Mouse (Mus musculus): ENCODE measurements around the gene Zfp451. TPM values are rescaled to one million over a fixed set of nuclear protein-coding genes. Genes with fewer than 3 reads are reported as not detected.

Gene Zfp451
- polyA plus RNA-seq, 1 experiment from 2014 or later: 29.7 TPM

DNA sequence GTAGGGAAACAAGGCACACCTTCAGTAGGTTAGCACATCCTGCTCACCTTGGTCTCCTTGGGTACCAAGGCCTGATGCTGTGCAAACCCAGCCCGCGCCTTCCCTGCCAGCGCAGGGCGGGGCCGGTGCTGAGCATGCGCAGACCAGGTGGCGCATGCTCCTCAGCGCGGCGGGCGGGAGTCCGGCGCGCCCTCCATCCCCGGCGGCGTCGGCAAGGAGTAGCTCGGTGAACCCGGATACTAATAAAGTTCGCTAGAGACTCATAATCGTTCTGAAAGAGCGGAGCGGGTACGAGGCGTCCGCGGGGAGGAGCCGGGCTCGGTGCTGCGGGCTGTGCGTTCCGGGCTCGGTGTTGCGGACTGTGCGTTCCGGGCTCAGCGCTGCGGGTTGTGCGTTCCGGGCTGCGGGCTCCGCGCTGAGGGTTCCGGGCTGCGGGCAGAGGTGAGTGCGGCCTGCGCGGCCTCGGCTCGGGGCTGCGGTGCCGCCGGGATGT lies 94.6 kb downstream of the Zfp451 start, which contains the start of gene Rab23:
Gene Rab23 (plus strand): TSS at position 155 of the 493 bp plus-strand sequence.
- Histone ChIP-seq H3K4me1 (ENCODE audit: control insufficient read depth, insufficient read depth, low read length) (peaks cover 8% of the 10 kb centered on the region), H3K27me3 (replicated peaks; ENCODE audit: control insufficient read depth, insufficient read depth, low read length) (no peaks in the 10 kb centered on the region)
- peak; percentile 97 for ATAC-seq (ENCODE audit: low read depth)

GRCm38 (mm10) chr1:33717636-33718035 lies 96.8 kb downstream of the Zfp451 start:
- WGBS: 80% methylated on average over 1 of the region's 1 CpGs
- Histone ChIP-seq H3K36me3 (ENCODE audit: control insufficient read depth, insufficient read depth, low read length) (peaks cover 8% of the 10 kb centered on the region), H3K4me1 (ENCODE audit: control insufficient read depth, insufficient read depth, low read length) (peaks cover 8% of the 10 kb centered on the region), H3K9ac (ENCODE audit: low read depth, low read length) (no peak overlapping the region), H3K27ac (replicated peaks; ENCODE audit: low read depth, low read length) (no peak overlapping the region), H3K4me2 (ENCODE audit: low read depth, low read length) (no peak overlapping the region), H3K4me3 (ENCODE audit: low read depth, low read length) (no peak overlapping the region), H3K9me3 (ENCODE audit: control insufficient read depth, low read length) (no peaks in the 10 kb centered on the region), H3K27me3 (replicated peaks; ENCODE audit: control insufficient read depth, insufficient read depth, low read length) (no peaks in the 10 kb centered on the region)
- no peak for DNase-seq (ENCODE audit: low spot score)
- ATAC-seq (ENCODE audit: low read depth): no peak

More for the DNA sequence above, 94.6 kb downstream of the Zfp451 start, which contains the start of gene Rab23:
- Histone ChIP-seq H3K36me3 (ENCODE audit: control insufficient read depth, insufficient read depth, low read length) (peaks cover 30% of the 10 kb centered on the region), H3K9ac (ENCODE audit: low read depth, low read length) (peak within 1 kb of the TSS; percentile 87), H3K9me3 (ENCODE audit: control insufficient read depth, low read length) (no peaks in the 10 kb centered on the region), H3K4me2 (ENCODE audit: low read depth, low read length) (peak within 1 kb of the TSS; percentile 54), H3K27ac (replicated peaks; ENCODE audit: low read depth, low read length) (peak within 1 kb of the TSS; percentile 89), H3K4me3 (ENCODE audit: low read depth, low read length) (peak within 1 kb of the TSS; percentile 76)
- peak; percentile 93 for DNase-seq (ENCODE audit: low spot score)
- WGBS: 0% methylated on average over 35 of the region's 54 CpGs

- H3K27ac ChIP-seq (replicated peaks; ENCODE audit: low read depth, low read length): no peak overlapping the region
- no peaks in the 10 kb centered on the region for H3K9me3 ChIP-seq (ENCODE audit: control insufficient read depth, low read length)
- no peak overlapping the region for H3K9ac ChIP-seq (ENCODE audit: low read depth, low read length)
- no peaks in the 10 kb centered on the region for H3K4me1 ChIP-seq (ENCODE audit: control insufficient read depth, insufficient read depth, low read length)
- 7% methylated on average over 10 of the region's 10 CpGs for WGBS
- ATAC-seq (ENCODE audit: low read depth) (0 out of 2 replicates have a peak, but pooled peaks have one; percentile 23), DNase-seq (ENCODE audit: low spot score) (peak; percentile 83)
- no peaks in the 10 kb centered on the region for H3K27me3 ChIP-seq (replicated peaks; ENCODE audit: control insufficient read depth, insufficient read depth, low read length)
- H3K4me3 ChIP-seq (ENCODE audit: low read depth, low read length): no peak overlapping the region
- no peaks in the 10 kb centered on the region for H3K36me3 ChIP-seq (ENCODE audit: control insufficient read depth, insufficient read depth, low read length)
- peak overlapping the region; percentile 26; the same call in 1 of the 2 replicates for H3K4me2 ChIP-seq (ENCODE audit: low read depth, low read length)
Measured at GRCm38 (mm10) chr1:33714796-33715195, 99.6 kb downstream of the Zfp451 start.

GRCm38 (mm10) chr1:33712026-33712425 lies 102.4 kb downstream of the Zfp451 start:
- Histone ChIP-seq H3K9ac (ENCODE audit: low read depth, low read length) (no peak overlapping the region), H3K36me3 (ENCODE audit: control insufficient read depth, insufficient read depth, low read length) (no peaks in the 10 kb centered on the region), H3K4me1 (ENCODE audit: control insufficient read depth, insufficient read depth, low read length) (no peaks in the 10 kb centered on the region), H3K27me3 (replicated peaks; ENCODE audit: control insufficient read depth, insufficient read depth, low read length) (no peaks in the 10 kb centered on the region), H3K4me3 (ENCODE audit: low read depth, low read length) (no peak overlapping the region), H3K9me3 (ENCODE audit: control insufficient read depth, low read length) (no peaks in the 10 kb centered on the region), H3K4me2 (ENCODE audit: low read depth, low read length) (no peak overlapping the region), H3K27ac (replicated peaks; ENCODE audit: low read depth, low read length) (no peak overlapping the region)
- ATAC-seq (ENCODE audit: low read depth) (no peak), DNase-seq (ENCODE audit: low spot score) (peak; percentile 7)
- 86% methylated on average over 5 of the region's 5 CpGs for WGBS

Other genes starting within 250 kb of the Zfp451 start
- gene Prim2, start 144.8 kb downstream of the Zfp451 start, polyA plus RNA-seq (2014; fragmentation: Nextera tagmentation; extraction: Ambion mirVana): 26.6 and 31.2 TPM in 2 replicates
- gene Rab23, start 94.7 kb downstream of the Zfp451 start, polyA plus RNA-seq (2014; fragmentation: Nextera tagmentation; extraction: Ambion mirVana): 21.3 and 24.5 TPM in 2 replicates
- gene Bag2, start 56.8 kb downstream of the Zfp451 start, polyA plus RNA-seq (2014; fragmentation: Nextera tagmentation; extraction: Ambion mirVana): 61.1 and 68.5 TPM in 2 replicates
- 2.0 and 2.4 TPM in 2 replicates for gene Bend6, start 93.2 kb upstream of the Zfp451 start, polyA plus RNA-seq (2014; fragmentation: Nextera tagmentation; extraction: Ambion mirVana)
- 37.5 and 39.5 TPM in 2 replicates for gene Dst, start 93.6 kb upstream of the Zfp451 start, polyA plus RNA-seq (2014; fragmentation: Nextera tagmentation; extraction: Ambion mirVana)

Data from embryonic facial prominence, embryonic 14.5 days (tissue).